Mouse (Mus musculus) limb, embryonic 11.5 days (tissue): ENCODE measurements around the gene Amfr. TPM values are rescaled to one million over a fixed set of nuclear protein-coding genes. Genes with fewer than 3 reads are reported as not detected.
"Not testable (repeated sequence)": the region's sequence is repeated elsewhere in the genome, so short reads cannot be mapped to it uniquely, and the experiment has no call there.

Source experiments
- ATAC-seq: fragments of 200-750 bp; cut with Nextera tagmentation; 2 replicates; pipeline ENCODE4 v1.8.0; 2017; ENCODE audit warnings: low read depth; ENCODE audit not compliant: insufficient number of reproducible peaks, low FRiP score, low TSS enrichment
- DNase-seq: peaks from one replicate; pipeline ENCODE4 v3.0.0-alpha.2; 2015; ENCODE audit warnings: low spot score
- H3K27ac ChIP-seq: fragments of 300-500 bp; sonication (generic); replicated peaks from 2 replicates; pipeline ENCODE4 v1.5.1; 2014; ENCODE audit warnings: low read depth, mild to moderate bottlenecking, low read length
- H3K27me3 ChIP-seq: fragments of 300-500 bp; sonication (generic); 2 replicates; pipeline ENCODE4 v1.6.1; 2014; ENCODE audit warnings: mild to moderate bottlenecking, low read length, mixed read lengths; ENCODE audit not compliant: control insufficient read depth, insufficient read depth
- H3K36me3 ChIP-seq: fragments of 300-500 bp; sonication (generic); 2 replicates; pipeline ENCODE4 v1.6.1; 2014; ENCODE audit warnings: mild to moderate bottlenecking, low read length, moderate library complexity, mixed read lengths; ENCODE audit not compliant: control insufficient read depth, insufficient read depth
- H3K4me1 ChIP-seq: fragments of 300-500 bp; sonication (generic); 2 replicates; pipeline ENCODE4 v1.6.1; 2014; ENCODE audit warnings: low read length, mixed read lengths; ENCODE audit not compliant: control insufficient read depth, insufficient read depth
- H3K4me2 ChIP-seq: fragments of 300-500 bp; sonication (generic); 2 replicates; pipeline ENCODE4 v1.6.1; 2014; ENCODE audit warnings: low read depth, mild to moderate bottlenecking, moderate library complexity; ENCODE audit not compliant: severe bottlenecking
- H3K4me3 ChIP-seq: fragments of 300-500 bp; sonication (generic); 2 replicates; pipeline ENCODE4 v1.5.1; 2014; ENCODE audit warnings: low read depth, low read length
- H3K9ac ChIP-seq: fragments of 300-500 bp; sonication (generic); 2 replicates; pipeline ENCODE4 v1.6.1; 2014; ENCODE audit warnings: mild to moderate bottlenecking, low read length
- H3K9me3 ChIP-seq: fragments of 300-500 bp; sonication (generic); 2 replicates; pipeline ENCODE4 v1.6.1; 2016; ENCODE audit warnings: low read length; ENCODE audit not compliant: control insufficient read depth
- WGBS: fragments of 180-500 bp; shearing (Covaris S2); extraction: QIAGEN DNeasy Blood & Tissue Kit; methylation state at CpG from one replicate; pipeline ENCODE4 v1.1.7; 2014; 5-methylcytosine and 5-hydroxymethylcytosine counted together
- polyA plus RNA-seq: library from polyadenylated mRNA; unstranded; fragments of >200 nt; fragmentation: Nextera tagmentation; extraction: Ambion mirVana; gene quantifications from 2 replicates; pipeline ENCODE4 v1.2.1, GENCODE M21; 2014

Amfr gene
- 37.3 and 44.9 TPM in 2 replicates for polyA plus RNA-seq

GRCm38 (mm10) chr8:94012013-94012951 is at the start of gene Amfr:
Amfr (minus strand) TSS chr8:94012842.
- Histone ChIP-seq H3K4me1 (peaks cover 6% of the 10 kb centered on the region; the same call in 1 of the 2 replicates), H3K9me3 (no peaks in the 10 kb centered on the region), H3K36me3 (no peaks in the 10 kb centered on the region), H3K27ac (peak within 1 kb of the TSS; percentile 87), H3K4me3 (peak within 1 kb of the TSS; percentile 89), H3K27me3 (no peaks in the 10 kb centered on the region), H3K4me2 (peak within 1 kb of the TSS; percentile 89), H3K9ac (peak within 1 kb of the TSS; percentile 94)
- ATAC-seq = peak; percentile 85
- WGBS = under 1% methylated on average over 68 of the region's 130 CpGs
- DNase-seq = peak; percentile 80

- Histone ChIP-seq H3K9ac (no peak overlapping the region), H3K36me3 (peaks cover 3% of the 10 kb centered on the region; the same call in 1 of the 2 replicates), H3K27ac (no peak overlapping the region), H3K4me1 (no peaks in the 10 kb centered on the region), H3K27me3 (no peaks in the 10 kb centered on the region), H3K9me3 (no peaks in the 10 kb centered on the region), H3K4me2 (no peak overlapping the region), H3K4me3 (no peak overlapping the region)
- 69% methylated on average over 6 of the region's 6 CpGs for WGBS
- DNase-seq = peak; percentile 69
- no peak for ATAC-seq
Observed at GRCm38 (mm10) chr8:94057157-94057854, 44.7 kb upstream of the Amfr start.

GRCm38 (mm10) chr8:94052696-94053095 is 40.1 kb upstream of the Amfr start:
- H3K9ac ChIP-seq = no peak overlapping the region
- WGBS = 94% methylated on average over 12 of the region's 12 CpGs
- no peaks in the 10 kb centered on the region for H3K36me3 ChIP-seq
- H3K9me3 ChIP-seq = no peaks in the 10 kb centered on the region
- no peaks in the 10 kb centered on the region for H3K27me3 ChIP-seq
- no peaks in the 10 kb centered on the region for H3K4me1 ChIP-seq
- no peak overlapping the region for H3K4me3 ChIP-seq
- H3K4me2 ChIP-seq = no peak overlapping the region
- ATAC-seq = no peak
- no peak for DNase-seq
- no peak overlapping the region for H3K27ac ChIP-seq

- ATAC-seq = no peak
- no peaks in the 10 kb centered on the region for H3K4me1 ChIP-seq
Observed at GRCm38 (mm10) chr8:94047845-94048244, 35.2 kb upstream of the Amfr start.

GRCm38 (mm10) chr8:94037806-94038205 is 25.2 kb upstream of the Amfr start:
- WGBS = 12% methylated on average over 15 of the region's 15 CpGs

More at GRCm38 (mm10) chr8:94047845-94048244, 35.2 kb upstream of the Amfr start:
- no peak overlapping the region for H3K9ac ChIP-seq
- WGBS = 83% methylated on average over 2 of the region's 2 CpGs
- no peak overlapping the region for H3K27ac ChIP-seq
- no peak overlapping the region for H3K4me2 ChIP-seq
- no peaks in the 10 kb centered on the region for H3K36me3 ChIP-seq
- no peaks in the 10 kb centered on the region for H3K27me3 ChIP-seq
- no peak for DNase-seq
- no peaks in the 10 kb centered on the region for H3K9me3 ChIP-seq
- H3K4me3 ChIP-seq = no peak overlapping the region

GRCm38 (mm10) chr8:94036944-94037524 is 24.4 kb upstream of the Amfr start, which contains the start of the genes Nudt21 and Ogfod1:
Nudt21 (minus strand) TSS chr8:94037031.
Ogfod1 (plus strand) TSS chr8:94037198.
- no peaks in the 10 kb centered on the region for H3K36me3 ChIP-seq
- H3K4me3 ChIP-seq = peak within 1 kb of the TSS; percentile 56
- H3K4me2 ChIP-seq = peak within 1 kb of the TSS; percentile 69
- no peaks in the 10 kb centered on the region for H3K9me3 ChIP-seq
- H3K27me3 ChIP-seq = no peaks in the 10 kb centered on the region
- H3K4me1 ChIP-seq = peaks cover 6% of the 10 kb centered on the region; the same call in 1 of the 2 replicates
- H3K27ac ChIP-seq = peak within 1 kb of the TSS; percentile 42
- DNase-seq (peak; percentile 97), ATAC-seq (peak; percentile 99)
- H3K9ac ChIP-seq = peak within 1 kb of the TSS; percentile 68
- WGBS = under 1% methylated on average over 40 of the region's 41 CpGs

More at GRCm38 (mm10) chr8:94037806-94038205, 25.2 kb upstream of the Amfr start:
- Histone ChIP-seq H3K9ac (no peak overlapping the region; the same call in 1 of the 2 replicates), H3K4me1 (peaks cover 6% of the 10 kb centered on the region; the same call in 1 of the 2 replicates), H3K4me2 (peak overlapping the region; percentile 69), H3K36me3 (no peaks in the 10 kb centered on the region), H3K27me3 (no peaks in the 10 kb centered on the region), H3K9me3 (no peaks in the 10 kb centered on the region), H3K4me3 (peak overlapping the region; percentile 56), H3K27ac (no peak overlapping the region)
- DNase-seq (peak; percentile 26), ATAC-seq (no peak)

- WGBS = under 1% methylated on average over 21 of the region's 32 CpGs
- peak overlapping the region; percentile 58 for H3K4me2 ChIP-seq
- H3K27ac ChIP-seq = peak overlapping the region; percentile 42
- not testable (repeated sequence) for H3K9me3 ChIP-seq, H3K4me1 ChIP-seq, H3K36me3 ChIP-seq, H3K27me3 ChIP-seq
- H3K9ac ChIP-seq = peak overlapping the region; percentile 68
- peak; percentile 75 for DNase-seq
- peak; percentile 85 for ATAC-seq
- H3K4me3 ChIP-seq = peak overlapping the region; percentile 56
Observed at GRCm38 (mm10) chr8:94036541-94036940, 23.9 kb upstream of the Amfr start.

GRCm38 (mm10) chr8:94035200-94035599 is 22.6 kb upstream of the Amfr start:
- Histone ChIP-seq H3K4me3 (no peak overlapping the region), H3K4me1 (peaks cover 6% of the 10 kb centered on the region; the same call in 1 of the 2 replicates), H3K27ac (no peak overlapping the region), H3K9ac (no peak overlapping the region), H3K36me3 (no peaks in the 10 kb centered on the region; the same call in 1 of the 2 replicates), H3K9me3 (no peaks in the 10 kb centered on the region), H3K4me2 (peak overlapping the region; percentile 22; the same call in 1 of the 2 replicates), H3K27me3 (no peaks in the 10 kb centered on the region)
- no peak for ATAC-seq
- DNase-seq = no peak
- 67% methylated on average over 5 of the region's 5 CpGs for WGBS
